Mouse (Mus musculus): ENCODE measurements around the gene Zfp287.

The Zfp287 gene

GRCm38 (mm10) chr11:62706141-62706540 is 25.6 kb downstream of the Zfp287 start:
- in situ Hi-C loops (cut with MboI, MseI) = no loop called here

GRCm38 (mm10) chr11:62701218-62701617 is 30.5 kb downstream of the Zfp287 start:
- in situ Hi-C loops (cut with MboI, MseI) = no loop called here

GRCm38 (mm10) chr11:62699749-62700148 is 32.0 kb downstream of the Zfp287 start:
- in situ Hi-C loops (cut with MboI, MseI) = no loop called here

GRCm38 (mm10) chr11:62695126-62695525 is 36.6 kb downstream of the Zfp287 start:
- in situ Hi-C loops (cut with MboI, MseI) = no loop called here

- in situ Hi-C loops (cut with MboI, MseI) = no loop called here
Measured at GRCm38 (mm10) chr11:62693299-62694184, 38.2 kb downstream of the Zfp287 start.

GRCm38 (mm10) chr11:62691592-62691991 is 40.1 kb downstream of the Zfp287 start:
- in situ Hi-C loops (cut with MboI, MseI) = no loop called here

GRCm38 (mm10) chr11:62679954-62680353 is 51.8 kb downstream of the Zfp287 start:
- in situ Hi-C loops (cut with MboI, MseI) = loop anchor here (5.0 kb wide), 1 partner anchor 68 kb away; no protein-coding TSS in a partner anchor

- in situ Hi-C loops (cut with MboI, MseI) = loop anchor here (5.0 kb wide), 1 partner anchor 67 kb away; no protein-coding TSS in a partner anchor
Measured at GRCm38 (mm10) chr11:62678778-62679354, 52.8 kb downstream of the Zfp287 start.

GRCm38 (mm10) chr11:62676290-62676596 is 55.5 kb downstream of the Zfp287 start:
- in situ Hi-C loops (cut with MboI, MseI) = loop anchor here (5.0 kb wide), 1 partner anchor 64 kb away; no protein-coding TSS in a partner anchor

GRCm38 (mm10) chr11:62675480-62676289 is 56.0 kb downstream of the Zfp287 start:
- in situ Hi-C loops (cut with MboI, MseI) = loop anchor here (5.0 kb wide), 1 partner anchor 63 kb away; no protein-coding TSS in a partner anchor

- in situ Hi-C loops (cut with MboI, MseI) = no loop called here
Measured at GRCm38 (mm10) chr11:62670006-62670405, 61.7 kb downstream of the Zfp287 start.

- in situ Hi-C loops (cut with MboI, MseI) = no loop called here
Measured at GRCm38 (mm10) chr11:62669471-62669870, 62.2 kb downstream of the Zfp287 start.

GRCm38 (mm10) chr11:62668986-62669385 is 62.7 kb downstream of the Zfp287 start:
- in situ Hi-C loops (cut with MboI, MseI) = no loop called here

GRCm38 (mm10) chr11:62664250-62664649 is 67.5 kb downstream of the Zfp287 start:
- in situ Hi-C loops (cut with MboI, MseI) = no loop called here

- in situ Hi-C loops (cut with MboI, MseI) = no loop called here
Measured at GRCm38 (mm10) chr11:62660885-62661284, 70.8 kb downstream of the Zfp287 start.

- in situ Hi-C loops (cut with MboI, MseI) = no loop called here
Measured at GRCm38 (mm10) chr11:62652080-62652479, 79.6 kb downstream of the Zfp287 start.

GRCm38 (mm10) chr11:62651563-62651962 is 80.1 kb downstream of the Zfp287 start:
- in situ Hi-C loops (cut with MboI, MseI) = no loop called here
